Mouse (Mus musculus): ENCODE data around the gene Pan2.
A peak's percentile ranks its signal among the peaks of the same experiment; 100 is the strongest.

Pan2 gene

GRCm38 (mm10) chr10:128337306-128338181, 34.4 kb downstream of the Pan2 start, which contains the start of gene Cs:
Gene Cs (plus strand): TSS chr10:128337734.
- DNase-seq, result peak; percentile 95

GRCm38 (mm10) chr10:128338415-128338814, 35.3 kb downstream of the Pan2 start:
- DNase-seq, result no peak

GRCm38 (mm10) chr10:128338948-128339347, 35.8 kb downstream of the Pan2 start:
- no peak for DNase-seq

GRCm38 (mm10) chr10:128340257-128340656, 37.1 kb downstream of the Pan2 start:
- no peak for DNase-seq

- DNase-seq, result no peak
Observed at GRCm38 (mm10) chr10:128343436-128343835, 40.3 kb downstream of the Pan2 start.

GRCm38 (mm10) chr10:128344568-128345275, 41.6 kb downstream of the Pan2 start:
- DNase-seq, result no peak

- no peak for DNase-seq
Observed at GRCm38 (mm10) chr10:128347541-128347940, 44.4 kb downstream of the Pan2 start.

GRCm38 (mm10) chr10:128358796-128359195, 55.7 kb downstream of the Pan2 start:
- peak; percentile 60 for DNase-seq

- DNase-seq, result no peak
Observed at GRCm38 (mm10) chr10:128359226-128359625, 56.1 kb downstream of the Pan2 start.

- DNase-seq, result no peak
Observed at GRCm38 (mm10) chr10:128361836-128362235, 58.7 kb downstream of the Pan2 start.

GRCm38 (mm10) chr10:128362568-128362967, 59.4 kb downstream of the Pan2 start:
- no peak for DNase-seq

- DNase-seq, result no peak
Observed at GRCm38 (mm10) chr10:128367899-128368401, 64.8 kb downstream of the Pan2 start.

GRCm38 (mm10) chr10:128368402-128369217, 65.5 kb downstream of the Pan2 start, which contains the start of gene Coq10a:
Gene Coq10a (minus strand): TSS chr10:128368997.
- DNase-seq, result peak; percentile 92

- DNase-seq, result no peak
Observed at GRCm38 (mm10) chr10:128369218-128369543, 66.0 kb downstream of the Pan2 start.

- DNase-seq, result no peak
Observed at GRCm38 (mm10) chr10:128369599-128369998, 66.5 kb downstream of the Pan2 start.

- no peak for DNase-seq
Observed at GRCm38 (mm10) chr10:128370021-128370420, 66.9 kb downstream of the Pan2 start.

- no peak for DNase-seq
Observed at GRCm38 (mm10) chr10:128370601-128371000, 67.5 kb downstream of the Pan2 start.
